Mouse (Mus musculus) A20 (cell line): ENCODE measurements around the gene Aqp5.

ENCODE experiments used
- DNase-seq: peaks from one replicate; pipeline ENCODE4 v3.0.0-alpha.2; 2011; ENCODE audit warnings: low read depth, low spot score

Aqp5 gene

DNA sequence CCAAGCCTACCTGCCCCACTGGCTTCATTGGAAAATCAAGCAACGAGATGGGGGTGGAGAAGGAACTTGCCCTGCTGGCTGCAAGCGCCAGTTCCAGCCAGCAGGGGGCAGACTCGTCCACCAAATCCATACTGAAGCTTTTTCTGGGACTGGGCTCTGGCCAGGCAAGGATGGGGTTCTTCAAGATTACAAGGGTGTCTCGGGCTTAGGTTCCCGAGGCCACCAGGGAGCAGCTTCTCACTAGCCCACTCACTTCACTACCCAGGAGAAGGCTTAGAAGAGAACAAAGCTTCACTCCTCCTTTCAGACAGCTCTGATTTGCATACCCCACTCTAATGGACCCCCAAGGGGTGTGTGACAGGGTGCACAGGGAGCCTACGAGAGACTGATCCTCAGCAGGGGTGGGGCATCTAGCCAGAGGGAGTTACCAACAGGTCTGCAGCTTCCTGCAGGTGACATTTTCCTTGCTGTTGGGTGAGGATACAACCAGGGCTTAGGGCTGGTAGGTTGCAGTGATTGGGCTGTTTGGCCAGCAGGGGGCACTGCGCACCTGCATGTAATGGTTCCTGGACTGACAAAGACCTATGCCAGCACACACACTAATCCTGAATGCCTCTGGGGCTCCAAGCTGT is 5.6 kb downstream of the Aqp5 start:
- peak; percentile 85 for DNase-seq

GRCm38 (mm10) chr15:99596841-99597240 is 6.3 kb downstream of the Aqp5 start:
- no peak for DNase-seq

DNA sequence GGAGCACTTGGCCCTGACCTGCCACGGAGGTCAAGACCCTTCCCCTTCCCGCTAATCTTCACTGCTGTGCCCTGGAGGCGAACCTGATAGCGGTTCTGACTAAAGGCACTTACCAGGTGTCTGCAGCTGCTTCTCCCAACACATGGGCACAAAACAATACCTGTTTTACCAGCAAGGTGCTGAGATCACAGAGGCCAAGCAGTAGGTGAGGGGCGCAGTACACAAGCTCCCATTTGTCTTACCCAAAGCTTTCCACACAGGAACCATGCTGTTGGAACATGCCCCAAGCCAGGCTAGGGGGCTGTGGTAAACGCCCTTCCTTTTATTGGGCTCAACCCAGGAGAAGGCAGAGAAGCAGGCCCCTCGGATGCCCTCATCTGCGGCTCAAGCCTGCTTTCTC is 7.0 kb downstream of the Aqp5 start:
- no peak for DNase-seq

DNA sequence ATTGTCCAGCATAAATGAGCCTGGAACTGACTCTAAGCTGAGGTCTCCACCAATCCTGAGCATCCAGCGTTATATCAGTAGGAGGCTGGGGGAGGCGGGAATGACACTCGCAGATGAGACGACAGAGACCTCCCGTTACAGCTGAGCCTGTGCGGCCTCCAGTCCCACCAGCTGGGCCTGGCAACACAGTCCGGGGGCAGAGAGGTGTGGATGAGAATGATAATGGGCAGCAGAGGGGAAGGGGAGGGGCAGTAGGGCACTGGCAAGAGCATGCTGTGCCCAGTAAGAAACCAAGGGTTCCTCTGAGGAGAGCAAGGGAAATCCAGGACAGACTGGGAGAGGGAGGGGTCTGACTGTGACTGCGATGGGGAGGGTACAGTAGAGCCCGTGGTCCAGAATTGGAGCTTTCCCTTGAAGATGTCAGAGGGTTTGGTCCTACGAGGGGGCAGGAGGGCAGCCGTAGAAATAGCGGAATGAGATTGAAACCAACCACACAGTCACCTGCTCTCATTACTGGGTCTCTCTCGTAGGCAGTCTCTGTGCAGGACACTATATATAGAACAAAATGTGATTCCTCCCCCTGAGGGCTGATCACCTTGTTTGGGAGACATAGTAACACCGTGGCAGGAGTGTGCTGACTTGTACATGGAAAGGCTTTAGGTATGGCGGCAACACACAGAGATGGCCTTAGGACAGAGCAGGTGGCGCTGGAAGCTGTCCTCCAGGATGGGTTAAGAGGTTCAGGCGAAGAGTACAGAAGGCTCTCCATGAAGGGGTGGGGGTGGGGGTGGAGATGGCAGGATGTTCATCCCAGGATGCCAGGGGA is 8.9 kb downstream of the Aqp5 start:
- DNase-seq = no peak

- no peak for DNase-seq
Observed at GRCm38 (mm10) chr15:99600986-99601822, 10.6 kb downstream of the Aqp5 start, which contains the start of gene Aqp6. TSS of gene Aqp6 (plus strand) at chr15:99601400.

DNA sequence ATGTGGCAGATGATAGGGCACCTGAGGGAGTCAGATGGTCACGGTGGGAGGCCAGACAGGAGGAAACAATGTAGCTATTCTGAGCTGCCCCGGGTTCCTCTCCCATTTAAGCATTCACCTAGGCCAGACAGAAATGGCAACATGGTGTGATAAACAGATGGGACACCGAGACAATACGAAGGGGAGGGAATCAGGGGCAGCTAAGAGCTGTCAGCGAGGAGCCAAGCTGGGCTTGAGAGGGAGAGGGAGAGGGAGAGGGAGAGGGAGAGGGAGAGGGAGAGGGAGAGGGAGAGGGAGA is 11.2 kb downstream of the Aqp5 start:
- no peak for DNase-seq

DNA sequence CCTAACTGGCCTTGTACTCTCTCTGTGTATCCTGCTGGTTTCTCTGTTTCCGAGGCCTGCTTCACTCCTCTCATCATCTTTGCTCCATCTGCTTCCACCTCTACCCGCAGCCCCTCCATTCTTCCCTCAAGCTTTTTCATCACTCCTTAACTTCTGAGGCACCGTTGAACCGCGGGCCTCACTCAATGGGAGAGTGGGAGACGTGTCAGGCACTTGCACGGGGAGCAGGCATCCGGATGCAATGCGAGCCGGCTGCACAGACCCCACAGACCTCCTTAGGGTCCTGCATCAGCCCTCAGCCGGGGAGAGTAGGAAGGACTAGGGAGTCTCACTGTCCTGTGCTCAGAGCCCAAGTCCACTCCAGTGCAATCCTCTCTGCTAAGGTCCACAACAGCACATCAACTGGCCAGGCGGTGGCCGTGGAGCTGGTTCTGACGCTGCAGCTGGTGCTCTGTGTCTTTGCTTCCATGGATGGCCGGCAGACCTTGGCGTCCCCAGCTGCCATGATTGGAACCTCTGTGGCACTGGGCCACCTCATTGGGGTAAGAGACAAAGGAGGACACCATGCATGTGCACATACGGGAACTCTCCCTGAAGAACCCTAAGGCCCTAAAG is 11.7 kb downstream of the Aqp5 start:
- DNase-seq = no peak

GRCm38 (mm10) chr15:99603216-99603615 is 12.6 kb downstream of the Aqp5 start:
- DNase-seq = no peak

DNA sequence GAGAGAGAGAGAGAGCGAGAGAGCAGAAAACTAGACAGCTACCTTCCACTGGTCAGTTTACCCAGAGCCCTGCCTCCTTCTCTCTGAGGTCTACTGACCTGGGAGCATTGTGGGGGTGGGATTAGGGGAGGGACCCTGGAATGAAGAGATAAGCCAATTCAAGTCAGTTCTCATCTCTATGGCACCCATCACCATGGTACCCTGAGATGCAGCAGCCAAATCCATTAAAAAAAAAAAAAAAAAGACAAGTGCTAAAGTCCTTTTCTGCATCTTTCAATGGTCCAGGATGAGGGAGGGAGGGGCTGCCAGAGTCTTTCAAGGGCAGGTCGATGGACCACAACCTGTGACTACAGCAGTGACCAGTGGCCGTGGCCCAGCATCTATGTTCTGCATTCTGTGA is 15.0 kb downstream of the Aqp5 start:
- DNase-seq = no peak

- DNase-seq = no peak
Observed at GRCm38 (mm10) chr15:99606515-99606914, 15.9 kb downstream of the Aqp5 start.

DNA sequence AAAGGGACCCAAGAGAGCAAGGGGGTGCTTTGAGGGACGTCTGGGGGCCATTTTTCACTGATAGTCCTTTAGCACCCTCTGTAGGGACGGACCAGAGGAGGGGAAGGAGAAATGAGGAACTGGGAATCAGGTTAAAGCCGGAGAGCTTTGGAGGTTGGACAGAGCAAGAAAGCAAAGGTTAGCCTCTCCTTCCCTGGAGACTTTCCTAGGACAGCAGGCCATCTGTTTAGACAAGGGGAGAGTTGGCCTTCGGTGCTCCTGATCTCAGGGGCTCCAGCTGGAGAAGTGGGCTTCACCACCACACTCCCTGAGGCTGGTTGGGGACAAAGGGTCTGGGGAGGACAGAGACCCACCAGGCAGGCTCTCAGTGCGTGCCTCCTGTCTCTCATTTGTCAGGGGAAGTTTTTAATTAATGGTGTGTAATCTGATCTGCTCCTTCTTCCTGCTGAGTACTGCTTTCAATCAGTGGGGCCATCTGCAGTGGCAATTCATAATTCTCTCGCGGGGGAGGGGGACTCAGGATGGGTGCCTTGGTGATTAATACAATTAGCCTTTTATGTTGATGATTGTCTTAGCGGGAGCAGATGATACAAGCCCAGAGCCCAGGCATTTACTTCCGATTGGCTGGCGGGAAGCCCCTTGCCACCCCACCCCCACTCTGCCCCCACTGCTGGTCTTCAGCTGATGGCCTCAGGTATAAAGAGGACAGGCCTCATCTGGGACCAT is 17.0 kb downstream of the Aqp5 start:
- no peak for DNase-seq

DNA sequence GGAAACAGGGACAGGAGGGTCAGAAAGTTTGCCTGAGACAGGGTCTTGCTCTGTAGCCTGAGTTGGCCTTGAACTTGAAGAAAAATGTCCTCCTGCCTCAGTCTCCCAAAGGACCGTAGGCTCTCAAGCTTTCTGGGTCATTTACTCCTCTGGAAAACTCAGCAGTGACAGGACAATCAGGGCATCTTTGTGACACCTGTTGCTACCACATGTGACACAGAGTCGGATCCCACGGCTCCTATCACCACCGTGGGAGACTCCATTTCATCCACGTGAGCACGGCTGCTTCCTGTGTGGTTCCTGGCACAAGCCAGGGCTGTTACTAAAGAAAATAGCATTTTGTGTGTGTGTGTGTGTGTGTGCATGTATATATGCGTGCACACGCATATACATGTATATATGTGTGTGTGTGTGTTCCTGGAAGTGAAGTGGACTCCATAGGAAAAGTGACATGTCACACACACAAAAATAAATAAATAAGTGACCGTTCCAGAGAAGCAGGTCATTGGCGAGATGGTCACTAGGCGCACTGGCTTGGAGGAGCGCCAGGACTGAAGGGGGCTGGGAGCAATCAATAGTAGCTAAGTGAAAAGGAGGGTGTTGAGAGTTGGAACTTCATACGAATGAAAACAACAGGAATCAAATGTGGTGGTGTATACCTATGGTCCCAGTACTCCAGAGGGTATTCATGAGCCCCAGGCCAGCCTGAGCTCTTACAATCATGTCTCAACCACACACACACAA is 18.0 kb downstream of the Aqp5 start:
- no peak for DNase-seq

GRCm38 (mm10) chr15:99611563-99611962 is 21.0 kb downstream of the Aqp5 start:
- DNase-seq = no peak

- no peak for DNase-seq
Observed at GRCm38 (mm10) chr15:99614273-99614672, 23.7 kb downstream of the Aqp5 start.

DNA sequence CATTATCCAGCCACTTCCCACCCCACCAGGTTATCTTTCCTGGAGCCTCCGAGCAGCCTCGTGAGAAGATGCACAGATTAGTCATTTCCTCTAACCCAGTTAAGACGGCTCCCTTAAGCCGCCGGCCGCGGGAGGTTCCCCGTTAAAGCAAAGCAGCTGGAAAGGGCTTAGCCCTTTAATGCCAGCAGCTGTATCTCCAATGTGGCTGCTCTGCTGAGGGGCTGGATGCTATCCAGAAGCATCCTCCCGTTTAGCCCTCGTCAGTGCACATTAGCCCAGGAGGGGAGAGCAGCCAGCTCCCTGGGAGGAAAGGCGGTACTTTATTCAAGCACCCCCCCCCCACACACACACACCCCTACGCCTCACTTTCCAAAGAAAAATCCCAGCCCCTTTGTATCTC is 24.2 kb downstream of the Aqp5 start:
- DNase-seq = no peak

GRCm38 (mm10) chr15:99615246-99615645 is 24.7 kb downstream of the Aqp5 start:
- DNase-seq = no peak

DNA sequence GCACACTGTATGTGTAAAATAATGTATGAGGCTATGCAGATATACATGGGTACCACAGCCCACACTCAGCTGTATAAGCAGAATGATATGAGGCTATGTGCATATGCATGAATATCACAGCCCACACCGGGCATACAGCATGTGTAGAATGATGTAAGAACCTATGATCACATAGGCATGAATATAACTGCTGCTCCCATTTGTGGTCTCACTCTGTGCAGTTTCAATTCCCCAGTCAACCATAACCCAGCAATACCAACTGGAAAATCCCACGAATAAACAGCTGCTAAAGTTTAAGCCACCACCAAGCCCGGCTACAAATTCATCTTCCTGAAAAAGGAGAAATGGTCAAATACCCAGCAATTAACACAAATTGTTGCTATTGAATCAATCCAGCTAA is 28.0 kb downstream of the Aqp5 start:
- DNase-seq = no peak

GRCm38 (mm10) chr15:99619821-99620220 is 29.2 kb downstream of the Aqp5 start:
- no peak for DNase-seq

- no peak for DNase-seq
Observed at GRCm38 (mm10) chr15:99622063-99622462, 31.5 kb downstream of the Aqp5 start.

- DNase-seq = peak; percentile 53
Observed at GRCm38 (mm10) chr15:99631618-99632017, 41.0 kb downstream of the Aqp5 start.

DNA sequence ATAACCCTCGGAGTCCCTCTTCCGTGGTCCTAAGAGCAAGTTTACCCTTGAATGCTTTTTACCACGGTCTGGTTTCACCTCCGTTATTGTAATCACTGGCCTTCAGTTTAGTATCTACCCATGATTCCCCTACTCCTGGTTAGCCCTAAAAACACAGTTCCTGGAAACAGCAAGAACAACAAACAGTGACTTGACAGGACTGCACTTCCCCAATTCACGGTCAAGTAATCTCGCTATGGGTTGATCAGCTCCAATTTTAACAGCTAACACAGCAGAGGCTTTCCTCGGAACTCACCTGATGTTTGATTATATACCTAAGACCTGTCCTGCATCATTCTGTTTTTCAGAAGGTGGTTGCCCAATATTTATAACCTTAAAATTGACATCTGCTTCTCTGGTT is 44.1 kb downstream of the Aqp5 start:
- DNase-seq = no peak
